Mouse (Mus musculus) limb, embryonic 15.5 days (tissue): Measurements from ENCODE around the gene Amer2. TPM values are rescaled to one million over a fixed set of nuclear protein-coding genes. Genes with fewer than 3 reads are reported as not detected.

Source experiments
- ATAC-seq: fragments of 200-750 bp; cut with Nextera tagmentation; 2 replicates; pipeline ENCODE4 v1.8.0; 2017; ENCODE audit warnings: low read depth, moderate TSS enrichment; ENCODE audit not compliant: insufficient number of reproducible peaks, low FRiP score, low TSS enrichment
- H3K27ac ChIP-seq: fragments of 300-500 bp; sonication (generic); 2 replicates; pipeline ENCODE4 v1.5.1; 2015; ENCODE audit warnings: moderate library complexity, mild to moderate bottlenecking, inconsistent platforms
- H3K27me3 ChIP-seq: fragments of 300-500 bp; sonication (generic); 2 replicates; pipeline ENCODE4 v1.6.1; 2015; ENCODE audit warnings: inconsistent platforms
- H3K36me3 ChIP-seq: fragments of 300-500 bp; sonication (generic); 2 replicates; pipeline ENCODE4 v1.6.1; 2015; ENCODE audit warnings: inconsistent platforms
- H3K4me1 ChIP-seq: fragments of 300-500 bp; sonication (generic); 2 replicates; pipeline ENCODE4 v1.6.1; 2015; ENCODE audit warnings: inconsistent platforms
- H3K4me2 ChIP-seq: fragments of 300-500 bp; sonication (generic); 2 replicates; pipeline ENCODE4 v1.6.1; 2015; ENCODE audit warnings: mild to moderate bottlenecking, inconsistent platforms
- H3K4me3 ChIP-seq: fragments of 300-500 bp; sonication (generic); 2 replicates; pipeline ENCODE4 v1.5.1; 2015; ENCODE audit warnings: mild to moderate bottlenecking, inconsistent platforms
- H3K9ac ChIP-seq: fragments of 300-500 bp; sonication (generic); 2 replicates; pipeline ENCODE4 v1.6.1; 2015; ENCODE audit warnings: inconsistent platforms
- H3K9me3 ChIP-seq: fragments of 300-500 bp; sonication (generic); 2 replicates; pipeline ENCODE4 v1.6.1; 2016; ENCODE audit warnings: inconsistent platforms
- WGBS: fragments of 180-500 bp; shearing (Covaris S2); methylation state at CpG from one replicate; pipeline ENCODE4 v1.1.7; 2015; 5-methylcytosine and 5-hydroxymethylcytosine counted together
- polyA plus RNA-seq: library from polyadenylated mRNA; unstranded; fragments of >200 nt; fragmentation: Nextera tagmentation; extraction: Ambion mirVana; gene quantifications from 2 replicates; pipeline ENCODE4 v1.2.1, GENCODE M21; 2015

Amer2 gene
- polyA plus RNA-seq, 1 experiment from 2014 or later: 1.2 TPM

DNA sequence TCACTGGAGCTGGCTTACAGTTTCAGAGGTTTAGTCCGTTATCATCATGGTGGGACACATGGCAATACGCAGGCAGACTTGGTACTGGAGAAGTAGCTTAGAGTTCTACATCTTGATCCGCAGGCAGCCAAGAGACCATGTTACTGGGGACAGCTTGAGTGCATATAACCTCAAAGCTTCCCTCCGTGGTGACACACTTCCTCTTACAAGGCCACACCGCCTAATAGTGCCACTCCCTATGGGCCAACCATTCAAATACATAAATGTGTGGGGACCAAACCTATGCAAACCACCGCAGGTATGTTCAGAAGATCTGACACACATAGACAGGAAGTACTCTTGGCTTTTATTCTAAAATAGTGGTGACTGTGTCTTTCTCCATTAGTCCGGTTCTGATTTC is 52.5 kb downstream of the Amer2 start:
- H3K9ac ChIP-seq: no peak overlapping the region
- H3K36me3 ChIP-seq: no peaks in the 10 kb centered on the region
- no peak for ATAC-seq
- no peaks in the 10 kb centered on the region for H3K27me3 ChIP-seq
- H3K4me2 ChIP-seq: no peak overlapping the region
- peaks cover 4% of the 10 kb centered on the region; the same call in 1 of the 2 replicates for H3K4me1 ChIP-seq
- H3K27ac ChIP-seq: no peak overlapping the region
- H3K4me3 ChIP-seq: no peak overlapping the region
- 89% methylated on average over 7 of the region's 7 CpGs for WGBS
- H3K9me3 ChIP-seq: no peaks in the 10 kb centered on the region

DNA sequence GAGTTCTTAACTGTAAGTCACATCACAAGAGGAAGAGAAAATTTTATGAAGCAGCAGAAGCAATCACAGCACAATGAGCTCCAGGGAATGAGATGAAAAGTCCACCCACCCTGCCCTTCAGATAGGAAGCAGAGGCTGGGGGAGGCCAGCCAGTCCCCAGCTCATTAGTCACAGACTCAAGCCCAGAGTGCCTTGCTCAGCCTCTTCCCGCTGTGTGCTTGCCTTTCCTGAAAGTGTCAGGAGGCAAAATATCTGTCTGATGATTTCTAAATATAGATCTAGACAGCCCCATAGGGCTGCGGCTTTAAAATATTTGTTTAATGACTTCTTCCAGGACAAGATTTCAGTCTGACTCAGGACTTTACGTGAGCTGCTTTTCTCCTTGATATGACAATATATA is 54.8 kb downstream of the Amer2 start:
- H3K9me3 ChIP-seq: no peaks in the 10 kb centered on the region
- H3K9ac ChIP-seq: no peak overlapping the region

DNA sequence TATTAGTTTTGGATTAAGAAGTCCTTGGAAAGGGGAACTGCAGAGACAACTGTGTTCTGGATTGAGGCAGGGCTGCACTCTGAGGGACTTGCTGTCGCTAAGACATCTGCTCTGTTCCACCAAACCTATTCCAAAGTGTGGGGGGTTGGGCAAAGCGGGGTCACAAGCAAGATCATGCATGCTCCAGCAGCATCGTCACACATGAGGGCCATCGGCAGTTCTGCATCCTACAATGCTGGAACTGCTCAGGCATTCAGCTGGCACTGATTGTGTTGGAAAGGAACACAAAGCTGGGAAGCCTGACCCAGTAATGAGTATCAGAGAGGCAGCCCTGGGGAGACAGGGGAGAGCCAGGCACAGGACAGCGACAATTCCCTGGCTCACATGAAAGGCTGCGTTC is 56.5 kb downstream of the Amer2 start:
- H3K4me1 ChIP-seq: peaks cover 4% of the 10 kb centered on the region; the same call in 1 of the 2 replicates
- no peak overlapping the region for H3K4me2 ChIP-seq
- WGBS: 54% methylated on average over 6 of the region's 6 CpGs
- ATAC-seq: no peak
- H3K9ac ChIP-seq: no peak overlapping the region
- no peaks in the 10 kb centered on the region for H3K9me3 ChIP-seq
- no peaks in the 10 kb centered on the region for H3K36me3 ChIP-seq
- no peaks in the 10 kb centered on the region for H3K27me3 ChIP-seq
- H3K27ac ChIP-seq: no peak overlapping the region
- H3K4me3 ChIP-seq: no peak overlapping the region

More for the DNA sequence above, 54.8 kb downstream of the Amer2 start:
- Histone ChIP-seq H3K36me3 (no peaks in the 10 kb centered on the region), H3K4me2 (no peak overlapping the region), H3K4me1 (peaks cover 4% of the 10 kb centered on the region; the same call in 1 of the 2 replicates), H3K27me3 (no peaks in the 10 kb centered on the region), H3K4me3 (no peak overlapping the region), H3K27ac (no peak overlapping the region)
- no peak for ATAC-seq
- WGBS: 37% methylated on average over 3 of the region's 3 CpGs

GRCm38 (mm10) chr14:60431515-60431914 is 58.5 kb downstream of the Amer2 start:
- no peaks in the 10 kb centered on the region for H3K27me3 ChIP-seq
- ATAC-seq: no peak

GRCm38 (mm10) chr14:60432136-60432535 is 59.1 kb downstream of the Amer2 start:
- Histone ChIP-seq H3K4me2 (no peak overlapping the region), H3K4me1 (peaks cover 4% of the 10 kb centered on the region; the same call in 1 of the 2 replicates), H3K9ac (no peak overlapping the region), H3K36me3 (no peaks in the 10 kb centered on the region), H3K27me3 (no peaks in the 10 kb centered on the region), H3K9me3 (no peaks in the 10 kb centered on the region), H3K4me3 (no peak overlapping the region), H3K27ac (no peak overlapping the region)
- 59% methylated on average over 2 of the region's 2 CpGs for WGBS
- ATAC-seq: no peak

More at GRCm38 (mm10) chr14:60431515-60431914, 58.5 kb downstream of the Amer2 start:
- Histone ChIP-seq H3K27ac (no peak overlapping the region), H3K9ac (no peak overlapping the region), H3K9me3 (no peaks in the 10 kb centered on the region), H3K4me3 (no peak overlapping the region), H3K4me2 (no peak overlapping the region), H3K36me3 (no peaks in the 10 kb centered on the region), H3K4me1 (peaks cover 4% of the 10 kb centered on the region; the same call in 1 of the 2 replicates)
- WGBS: 67% methylated on average over 5 of the region's 5 CpGs

GRCm38 (mm10) chr14:60435515-60435914 is 62.5 kb downstream of the Amer2 start:
- Histone ChIP-seq H3K9me3 (no peaks in the 10 kb centered on the region), H3K9ac (no peak overlapping the region), H3K4me3 (no peak overlapping the region), H3K4me2 (no peak overlapping the region), H3K4me1 (no peaks in the 10 kb centered on the region), H3K27ac (no peak overlapping the region), H3K27me3 (no peaks in the 10 kb centered on the region), H3K36me3 (no peaks in the 10 kb centered on the region)
- no peak for ATAC-seq
- 66% methylated on average over 4 of the region's 4 CpGs for WGBS

GRCm38 (mm10) chr14:60436364-60436763 is 63.3 kb downstream of the Amer2 start:
- Histone ChIP-seq H3K36me3 (no peaks in the 10 kb centered on the region), H3K27ac (no peak overlapping the region), H3K4me3 (no peak overlapping the region), H3K9me3 (no peaks in the 10 kb centered on the region), H3K4me2 (no peak overlapping the region), H3K9ac (no peak overlapping the region), H3K4me1 (no peaks in the 10 kb centered on the region), H3K27me3 (no peaks in the 10 kb centered on the region)
- no peak for ATAC-seq

Other genes starting within 250 kb of the Amer2 start
- gene Atp8a2, start 176.1 kb upstream of the Amer2 start, polyA plus RNA-seq: 1.0 and 1.9 TPM in 2 replicates
- gene Nupl1, start 121.8 kb upstream of the Amer2 start, polyA plus RNA-seq: not detected in 2 replicates
- gene Gm49336, start 121.8 kb upstream of the Amer2 start, polyA plus RNA-seq: 43.3 and 45.8 TPM in 2 replicates
- gene Mtmr6, start 108.0 kb upstream of the Amer2 start, polyA plus RNA-seq: 42.1 and 43.0 TPM in 2 replicates